ENCODE assay signal across 11 mouse cellular contexts in genomic region chr11:3398318-3398717, GRCm38 (mm10).
"Had no signal": no experiment of that assay in that cellular context is flagged by ENCODE, and none has a peak within 500 bp of the region (broad histone marks: within the 10 kb centered on the region; RNA-seq: fewer than 3 reads in every experiment).

No protein-coding gene starts in this region.

- H3K27ac ChIP-seq: limb, embryonic 13.5 days; liver, embryonic 15.5 days had no signal

- H3K9ac ChIP-seq: limb, embryonic 13.5 days; liver, embryonic 15.5 days; midbrain, embryonic 13.5 days had no signal

- H3K4me2 ChIP-seq: limb, embryonic 13.5 days; liver, embryonic 15.5 days; midbrain, embryonic 13.5 days had no signal

- H3K27me3 ChIP-seq: limb, embryonic 13.5 days; liver, embryonic 15.5 days; midbrain, embryonic 13.5 days had no signal

- DNase-seq: kidney, adult 18-20 months; kidney, postnatal 10 days; layer of hippocampus, postnatal 36 days; lung, adult 2 months; lung, postnatal 36 days; right cerebral cortex, postnatal 14 days; thymus, postnatal 36 days had no signal

- H3K4me3 ChIP-seq: limb, embryonic 13.5 days; liver, embryonic 15.5 days; midbrain, embryonic 13.5 days had no signal

- H3K36me3 ChIP-seq: limb, embryonic 13.5 days; liver, embryonic 15.5 days; midbrain, embryonic 13.5 days had no signal

- H3K9me3 ChIP-seq: limb, embryonic 13.5 days; liver, embryonic 15.5 days; midbrain, embryonic 13.5 days had no signal

- ATAC-seq: lung, postnatal 0 days; midbrain, embryonic 13.5 days had no signal
